Mouse (Mus musculus) brain, adult 10 weeks (tissue): ENCODE results near the gene Zfp958. TPM values are rescaled to one million over a fixed set of nuclear protein-coding genes. Genes with fewer than 3 reads are reported as not detected.

Experiments used
- polyA plus RNA-seq: library from polyadenylated mRNA; stranded (reverse); fragments of 350-450 nt; fragmentation: Illumina TruSeq; extraction: RNeasy Lipid Tissue Mini Kit (QIAGEN cat#74804); gene quantifications from one replicate; pipeline ENCODE4 v1.2.3, GENCODE M21; 2015; ENCODE audit warnings: low read depth, low replicate concordance

Zfp958 gene
- 13.8 TPM for polyA plus RNA-seq

DNA sequence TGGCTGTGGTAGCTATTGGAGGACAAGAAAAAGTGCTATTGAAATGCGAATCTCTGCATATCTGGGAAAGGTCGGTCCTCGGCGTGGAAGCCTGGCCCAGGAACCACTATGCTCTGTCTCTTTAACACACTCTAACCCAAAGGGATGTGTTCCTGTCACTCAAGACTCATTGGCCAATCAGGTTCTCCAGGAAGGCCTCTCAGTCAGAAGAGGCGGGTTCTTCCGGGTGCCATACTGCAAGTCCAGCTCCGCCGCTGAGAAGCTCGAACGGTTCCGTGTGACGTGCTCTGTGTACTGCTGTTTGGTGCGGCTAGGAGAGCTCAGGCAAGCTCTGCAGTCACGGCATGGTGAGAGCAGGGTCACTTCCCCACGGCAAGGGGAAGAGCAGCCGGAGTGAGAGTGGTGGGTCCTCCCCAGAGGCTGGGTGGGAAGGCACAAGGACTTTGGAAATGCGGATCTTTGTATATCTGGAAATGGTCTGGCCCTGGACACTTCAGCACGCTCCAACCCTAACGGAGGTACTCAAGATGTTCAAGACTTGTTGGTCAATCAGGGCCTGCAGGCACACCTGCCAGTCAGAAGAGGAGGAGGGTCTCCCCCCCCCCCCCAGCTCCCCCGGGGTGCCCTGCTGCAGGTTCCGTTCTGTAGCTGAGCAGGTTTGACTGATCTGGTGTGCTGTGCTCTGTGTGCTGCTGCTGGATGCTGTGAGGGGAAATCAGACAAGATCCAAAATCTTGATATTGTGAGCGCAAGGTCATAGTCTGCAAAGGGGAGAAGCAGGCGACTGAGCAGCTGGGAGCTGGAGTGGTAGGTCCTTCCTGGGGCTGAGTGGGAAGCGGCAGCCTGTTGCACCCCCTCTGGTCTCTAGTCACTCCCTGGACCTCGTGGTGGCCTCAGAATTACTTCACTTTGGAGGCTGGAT, at the start of gene Zfp958:
Gene Zfp958, plus strand, starts transcription at position 236 of the 922 bp plus-strand sequence.

Other genes starting within 250 kb of the Zfp958 start
- 40.8 TPM for gene Cers4, start 120.1 kb upstream of the Zfp958 start, polyA plus RNA-seq
- 1.5 TPM for gene Shcbp1, start 166.4 kb downstream of the Zfp958 start, polyA plus RNA-seq